Mouse (Mus musculus) mature B cell (primary cell): Measurements from ENCODE around the gene Dusp23.

Source experiments
- in situ Hi-C: fragments of 300-500 bp; cut with MboI; formaldehyde crosslinking; loops from 2 replicates; pipeline ENCODE4 v1.14.3; 2019

Dusp23 gene

DNA sequence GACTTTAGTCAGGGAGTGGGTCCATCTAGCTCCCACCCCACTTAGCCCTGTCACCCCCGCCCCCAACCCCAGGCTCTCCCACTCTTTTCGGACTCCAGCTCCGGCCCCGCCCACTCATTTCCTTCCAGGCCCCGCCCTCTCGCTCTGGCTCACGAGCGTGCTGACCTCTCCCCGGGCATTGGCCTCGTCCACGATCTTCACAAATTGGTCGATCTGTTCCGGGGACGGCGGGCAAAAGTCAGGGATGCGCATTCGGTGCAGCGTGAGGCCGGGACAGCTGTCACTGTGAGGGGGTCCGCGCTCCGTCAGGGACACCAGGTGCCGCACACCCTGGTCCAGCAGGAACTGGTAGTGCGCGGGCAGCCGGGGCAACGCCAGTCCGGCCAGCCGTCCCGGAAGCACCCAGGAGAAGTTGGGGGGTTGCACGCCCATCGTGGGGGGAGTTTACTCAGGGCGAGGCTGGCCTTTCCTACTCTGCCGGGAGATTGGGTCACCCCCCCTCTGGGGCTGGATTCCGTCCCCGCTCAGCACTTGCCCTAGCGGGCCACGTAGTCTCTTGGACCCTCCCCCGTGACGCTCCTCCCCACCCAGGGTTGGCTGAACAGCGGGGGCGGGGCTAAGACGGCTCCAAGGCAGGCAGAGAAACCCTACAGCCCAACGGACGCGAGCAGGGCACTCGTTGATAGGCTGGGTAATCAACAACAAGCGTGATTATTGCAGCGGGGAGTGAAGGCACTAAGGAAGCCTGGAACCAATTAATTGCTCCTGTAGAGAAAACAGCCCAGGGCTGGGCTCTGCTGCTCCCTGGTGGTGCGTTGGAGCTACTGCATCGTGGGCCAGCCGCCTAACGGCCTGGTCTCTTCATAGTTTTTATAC is at the start of gene Dusp23:
Gene Dusp23, minus strand, starts transcription at position 512 of the 876 bp plus-strand sequence.
- in situ Hi-C loops: loop anchor here (10.0 kb wide), 2 partner anchors 108 to 218 kb away; partner anchors contain the start of gene Cfap45

DNA sequence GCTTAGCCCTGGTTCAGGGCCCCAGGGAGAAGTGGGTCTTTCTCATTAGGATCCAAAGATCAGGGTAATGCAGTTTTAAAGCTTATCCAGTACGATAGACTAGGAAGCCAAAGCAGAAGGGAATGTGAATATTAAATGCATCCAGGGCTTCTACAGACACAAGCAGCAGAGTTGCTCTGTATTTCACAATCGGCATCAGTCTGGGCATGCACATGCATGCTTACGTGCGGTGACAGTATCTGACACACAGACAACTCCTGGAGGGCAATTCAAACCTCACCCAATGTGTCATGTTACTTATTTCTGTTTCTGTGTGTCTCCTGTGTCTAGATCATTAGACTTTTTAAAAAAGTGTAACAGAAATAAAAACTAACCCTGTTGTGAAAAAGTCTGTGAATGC is 48.0 kb upstream of the Dusp23 start:
- in situ Hi-C loops: no loop called here

DNA sequence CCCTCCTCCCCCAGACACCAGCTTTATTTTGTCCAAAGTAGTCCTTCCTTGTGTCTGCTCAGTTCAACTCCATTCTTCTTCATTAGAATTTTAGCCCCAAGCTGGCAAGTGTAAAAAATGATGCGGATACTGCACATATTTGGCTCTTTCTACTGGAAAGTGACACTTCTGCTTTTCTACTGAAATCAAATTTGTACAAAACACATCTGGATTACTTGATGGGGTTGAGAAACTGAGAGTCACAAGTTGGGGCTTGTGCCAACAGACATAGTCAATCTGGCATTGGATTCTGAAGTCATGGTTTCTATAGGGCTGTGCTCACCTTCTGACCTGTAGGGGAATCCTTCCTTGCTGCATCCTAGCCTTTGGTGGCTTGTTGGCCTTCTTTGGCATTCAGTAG is 38.0 kb upstream of the Dusp23 start:
- in situ Hi-C loops: no loop called here

DNA sequence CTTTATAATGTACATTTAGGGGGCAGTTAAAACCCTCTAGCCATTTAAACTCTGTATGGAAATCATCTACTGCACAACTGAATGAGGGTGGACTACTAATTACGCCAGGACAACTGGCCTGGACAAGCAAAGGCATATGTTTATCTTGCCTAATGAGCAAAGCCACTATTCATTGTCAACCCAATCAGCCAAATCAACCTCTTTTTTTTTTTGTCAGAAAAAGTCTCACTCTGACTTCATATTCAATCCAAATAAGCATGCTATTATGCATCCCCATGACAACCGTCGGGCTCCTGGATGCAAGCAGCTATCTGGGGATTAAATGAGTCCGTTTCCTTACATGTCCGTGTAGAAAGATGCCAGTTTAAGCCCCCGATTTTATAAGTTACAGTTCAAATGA is 34.8 kb upstream of the Dusp23 start:
- in situ Hi-C loops: no loop called here

DNA sequence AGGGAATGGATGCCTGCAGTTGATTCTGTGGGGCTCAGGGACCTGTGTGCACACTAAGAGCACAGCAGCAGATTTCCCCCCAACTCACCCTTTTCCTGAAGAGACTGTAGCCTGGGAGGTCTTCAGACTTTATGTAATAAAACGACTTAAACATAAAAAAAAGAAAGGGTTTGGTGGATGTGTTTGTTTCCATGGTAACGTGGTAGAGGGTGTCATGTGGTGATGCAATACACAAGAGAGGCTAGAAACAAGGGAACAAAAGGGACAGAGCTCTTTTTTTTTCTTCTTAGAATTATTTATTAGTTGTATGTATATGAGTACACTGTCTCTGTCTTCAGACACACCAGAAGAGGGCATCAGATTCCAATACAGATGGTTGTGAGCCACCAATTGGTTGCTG is 32.7 kb upstream of the Dusp23 start:
- in situ Hi-C loops: no loop called here

DNA sequence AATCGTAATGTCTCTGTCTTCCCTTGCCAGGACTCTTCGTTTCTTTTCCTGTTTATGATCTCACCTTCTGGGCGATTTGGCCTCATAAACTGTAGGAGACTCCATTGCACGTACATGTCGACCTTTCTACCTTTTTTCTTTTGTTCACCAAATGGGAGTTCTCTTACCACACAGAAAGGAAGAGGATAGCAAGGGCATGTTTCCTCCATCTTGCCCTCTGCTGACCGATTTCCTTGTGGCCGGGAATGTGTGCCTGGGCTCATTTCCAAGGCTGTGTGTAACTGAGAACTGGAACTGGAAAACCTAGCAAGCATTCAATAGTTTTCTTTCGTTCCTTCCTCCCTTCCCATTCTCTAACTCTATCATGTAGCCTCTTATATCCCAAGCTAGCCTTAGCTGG is 26.9 kb upstream of the Dusp23 start:
- in situ Hi-C loops: no loop called here

DNA sequence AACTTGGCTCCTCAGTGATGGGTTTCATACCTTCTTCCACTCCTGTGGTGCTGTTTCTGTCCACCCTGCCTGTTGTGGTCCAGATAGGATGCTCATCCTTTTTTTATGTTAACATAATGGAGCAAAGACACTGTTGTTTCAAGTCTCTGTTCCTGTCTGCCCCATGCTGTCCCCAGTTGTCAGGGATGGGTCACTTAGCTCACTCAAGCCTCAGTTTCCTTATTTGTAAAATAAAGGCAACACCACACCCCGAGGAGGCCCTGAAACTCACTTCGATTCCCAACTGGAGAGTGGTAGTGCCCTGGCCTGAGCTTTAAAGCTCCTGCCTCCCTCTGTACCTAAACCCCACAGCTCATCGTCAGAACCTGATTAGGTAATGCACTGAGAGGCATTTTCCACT is 24.5 kb upstream of the Dusp23 start:
- in situ Hi-C loops: no loop called here

DNA sequence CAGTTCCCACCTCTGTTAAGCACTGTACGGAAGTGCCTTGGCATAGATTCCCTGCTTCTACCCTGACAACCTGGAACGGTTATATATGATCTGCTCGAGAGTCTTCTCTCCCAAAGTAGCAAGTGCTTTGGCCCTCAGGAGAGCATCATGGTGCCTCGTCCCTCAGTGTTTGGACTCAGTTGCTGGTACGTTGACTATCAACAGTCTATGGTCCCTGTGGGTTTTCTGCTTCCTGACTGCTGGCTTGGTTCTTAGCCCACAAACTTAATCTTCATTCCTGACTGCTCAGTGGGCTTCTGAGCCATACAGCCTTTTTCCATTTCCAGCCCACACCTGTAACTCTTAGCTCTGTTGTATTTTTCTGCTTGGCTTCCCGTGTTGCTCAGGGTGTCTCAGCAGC is 21.1 kb upstream of the Dusp23 start:
- in situ Hi-C loops: no loop called here

DNA sequence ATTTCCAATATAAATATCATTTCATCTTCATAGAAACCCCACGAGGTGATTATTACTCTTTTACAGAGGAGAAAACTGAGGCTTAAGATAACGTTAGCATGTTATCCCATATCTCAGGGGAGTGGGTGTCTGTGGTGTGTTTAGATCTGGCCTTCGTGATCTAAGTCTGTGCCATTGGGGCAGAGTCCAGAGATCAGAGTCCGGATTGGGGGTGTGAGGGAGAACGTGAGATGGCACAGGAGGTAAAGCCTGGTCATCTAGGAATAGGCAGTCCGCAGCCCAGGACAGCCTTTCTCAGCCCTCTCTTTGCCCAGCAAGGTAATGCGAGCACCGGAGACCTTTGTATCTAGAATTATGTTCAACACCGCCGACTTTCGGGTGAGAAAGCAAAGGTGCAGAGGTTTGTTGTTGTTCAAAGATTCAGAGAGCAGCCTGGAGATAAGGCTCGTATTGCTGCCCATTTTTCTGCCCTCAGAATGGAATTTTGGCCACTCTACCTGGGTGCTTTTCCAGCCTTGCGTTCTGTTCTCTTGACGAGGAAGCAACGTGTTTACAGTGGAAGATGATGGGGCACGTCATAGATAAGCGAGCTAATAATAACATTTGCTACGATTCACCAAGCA is 19.4 kb upstream of the Dusp23 start:
- in situ Hi-C loops: no loop called here

DNA sequence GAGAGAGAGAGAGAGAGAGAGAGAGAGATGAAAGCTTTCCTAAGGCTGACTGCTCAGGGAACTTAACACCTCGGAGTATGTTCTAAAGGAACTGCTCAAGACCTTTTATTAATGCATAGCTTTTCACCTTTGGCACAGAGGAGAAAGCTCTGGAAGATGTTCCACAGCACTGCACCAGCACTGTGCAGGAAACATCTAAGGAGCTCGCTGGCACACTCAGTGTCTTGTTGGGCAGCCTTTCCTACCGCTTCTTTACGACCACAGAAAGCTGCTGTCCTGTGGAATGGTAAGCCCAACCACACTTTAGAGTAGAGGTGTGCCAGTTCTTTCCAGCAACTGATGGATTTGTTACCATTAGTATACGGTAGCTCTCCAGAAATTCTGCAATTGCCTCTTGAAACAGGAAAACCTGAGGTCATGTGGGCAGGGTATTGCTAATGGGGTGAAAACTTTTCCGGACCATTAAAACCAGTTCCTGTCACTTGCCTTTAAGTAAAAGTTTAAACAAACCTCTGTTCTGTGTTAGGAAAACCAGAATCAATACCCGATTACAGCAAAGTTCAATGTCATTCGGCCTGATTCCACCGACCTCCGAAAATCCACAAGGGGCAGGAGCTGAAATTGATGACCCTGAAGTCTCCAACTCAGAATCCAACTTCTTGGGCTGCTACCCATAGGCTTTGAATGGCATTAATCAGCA is 18.7 kb upstream of the Dusp23 start:
- in situ Hi-C loops: no loop called here

DNA sequence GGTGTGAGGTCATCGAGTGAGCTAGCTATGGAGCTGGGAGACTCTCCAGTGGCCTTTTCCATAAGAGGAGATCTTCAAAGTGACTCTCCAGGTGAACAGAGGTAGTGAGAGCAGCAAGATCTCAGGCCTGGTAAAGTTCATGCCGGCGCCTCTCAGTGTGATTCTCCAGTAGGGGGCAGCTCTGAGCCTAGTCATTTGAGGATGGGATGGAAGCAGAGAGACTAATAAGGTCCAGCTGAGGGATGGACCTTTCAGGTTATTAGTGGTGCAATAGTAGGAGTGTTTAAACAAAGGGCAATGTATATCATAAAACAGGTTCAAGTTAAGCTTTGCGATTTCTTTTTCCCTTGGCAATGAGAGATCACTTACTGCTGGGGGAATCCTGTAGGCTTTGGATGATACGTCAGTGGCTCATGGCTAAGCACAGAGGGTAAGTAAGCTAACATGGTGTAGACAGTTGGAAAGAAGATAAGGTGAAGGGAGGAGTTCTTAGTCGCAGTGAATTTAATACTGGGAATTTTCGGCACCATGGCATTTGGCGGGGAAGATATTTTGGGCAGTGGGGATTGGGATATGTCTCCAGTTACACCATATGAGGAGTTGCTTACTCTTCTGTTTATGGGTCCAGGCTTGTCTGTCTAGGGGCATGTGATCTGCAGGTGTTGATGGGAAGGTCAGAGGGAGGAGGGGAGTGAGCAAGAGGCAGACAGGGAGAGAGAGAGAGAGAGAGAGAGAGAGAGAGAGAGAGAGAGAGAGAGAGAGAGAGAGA is 17.9 kb upstream of the Dusp23 start:
- in situ Hi-C loops: no loop called here

DNA sequence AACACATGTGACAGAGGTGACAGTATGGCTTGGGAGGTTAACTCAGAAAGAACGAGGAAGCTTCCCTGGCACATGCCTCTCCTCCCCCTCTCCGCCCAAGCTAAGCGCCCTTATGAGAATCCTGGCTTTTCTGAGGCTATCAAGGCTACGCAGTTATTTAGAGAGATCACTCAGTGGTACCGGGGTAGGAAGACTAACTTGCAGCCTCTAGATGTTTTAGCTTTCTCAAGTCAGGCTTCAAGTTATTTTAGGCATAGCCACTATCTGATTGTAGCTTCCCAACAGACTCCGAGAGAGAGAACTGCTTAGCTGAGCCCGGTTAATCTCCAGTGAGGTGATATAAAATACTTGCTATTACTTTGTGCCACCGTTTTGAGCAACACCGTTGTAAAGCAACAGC is 16.6 kb upstream of the Dusp23 start:
- in situ Hi-C loops: no loop called here

DNA sequence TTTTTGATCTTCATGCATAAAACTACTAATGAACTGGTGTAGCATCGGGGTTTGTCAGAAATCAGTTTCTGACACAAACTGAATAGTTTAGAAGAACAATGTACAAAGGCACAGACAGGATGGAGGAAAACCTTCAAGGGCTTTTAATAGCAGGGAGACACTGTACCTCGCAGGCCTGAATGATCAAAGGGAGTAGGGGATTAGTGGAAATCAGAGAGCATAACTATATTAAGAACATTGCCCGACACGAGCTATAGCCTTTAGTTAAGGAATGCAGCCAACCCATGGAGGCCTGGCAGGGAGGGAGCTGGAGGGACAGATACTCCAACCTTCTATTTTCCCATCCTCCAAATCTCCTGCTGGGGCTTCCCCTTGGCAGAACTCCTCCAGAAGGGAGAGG is 14.5 kb upstream of the Dusp23 start:
- in situ Hi-C loops: no loop called here

DNA sequence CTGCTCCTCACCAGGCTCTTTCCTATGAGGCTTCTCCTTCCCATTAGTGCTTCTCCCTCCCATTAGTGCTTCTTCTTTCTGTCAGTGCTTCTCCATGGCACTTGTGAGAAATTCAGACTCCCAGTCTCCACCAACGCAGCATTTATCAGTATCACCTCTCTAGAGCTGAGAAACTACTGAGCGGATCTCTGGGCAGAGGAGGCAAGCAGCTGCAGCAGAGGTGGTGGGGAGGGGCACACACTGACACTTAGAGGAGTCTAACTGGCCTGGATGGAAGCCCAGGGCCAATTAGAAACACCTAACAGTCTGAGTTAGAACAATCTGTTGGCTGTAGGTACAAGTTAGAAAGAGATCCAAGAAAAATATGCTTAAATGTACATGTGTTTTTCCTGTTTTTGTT is 6.0 kb upstream of the Dusp23 start:
- in situ Hi-C loops: loop anchor here (10.0 kb wide), 2 partner anchors 114 to 224 kb away; partner anchors contain the start of gene Cfap45

DNA sequence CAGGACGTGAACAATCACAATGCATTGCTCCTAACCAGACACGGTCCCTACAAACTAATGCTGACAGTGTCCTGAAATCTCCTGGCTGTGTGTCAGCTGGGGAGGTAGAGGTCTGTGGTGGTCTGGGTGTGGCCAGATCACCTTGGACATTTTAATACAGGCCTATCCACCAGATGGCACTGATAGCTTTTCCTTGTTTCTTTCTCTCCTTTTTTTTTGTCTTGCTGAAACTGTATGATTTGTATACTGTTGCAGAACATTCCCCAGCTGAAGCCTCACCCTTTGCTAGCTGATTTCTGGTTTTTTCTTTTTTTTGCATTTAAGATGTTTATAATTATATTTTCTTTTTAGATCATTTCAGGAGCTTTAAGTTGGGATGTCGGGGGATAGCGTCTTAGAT is 5.0 kb upstream of the Dusp23 start:
- in situ Hi-C loops: loop anchor here (10.0 kb wide), 2 partner anchors 113 to 223 kb away; partner anchors contain the start of gene Cfap45

DNA sequence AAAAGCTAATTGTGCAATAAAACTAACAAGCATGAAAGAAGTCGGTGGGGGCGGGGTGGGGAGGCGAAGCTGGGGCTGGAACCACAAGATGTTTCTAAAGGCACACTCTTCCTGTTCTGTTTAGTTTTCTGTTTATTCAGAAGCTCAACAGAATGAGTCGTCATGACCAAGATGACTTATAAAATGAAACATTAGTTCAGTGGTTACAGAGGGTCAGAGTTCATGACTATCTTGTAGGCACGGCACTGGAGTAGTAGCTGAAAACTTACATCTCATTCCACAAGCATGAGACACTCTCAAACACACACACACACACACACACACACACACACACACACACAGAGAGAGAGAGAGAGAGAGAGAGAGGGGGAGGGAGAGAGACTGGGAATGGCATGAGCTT is 3.5 kb upstream of the Dusp23 start:
- in situ Hi-C loops: loop anchor here (10.0 kb wide), 2 partner anchors 111 to 221 kb away; partner anchors contain the start of gene Cfap45

DNA sequence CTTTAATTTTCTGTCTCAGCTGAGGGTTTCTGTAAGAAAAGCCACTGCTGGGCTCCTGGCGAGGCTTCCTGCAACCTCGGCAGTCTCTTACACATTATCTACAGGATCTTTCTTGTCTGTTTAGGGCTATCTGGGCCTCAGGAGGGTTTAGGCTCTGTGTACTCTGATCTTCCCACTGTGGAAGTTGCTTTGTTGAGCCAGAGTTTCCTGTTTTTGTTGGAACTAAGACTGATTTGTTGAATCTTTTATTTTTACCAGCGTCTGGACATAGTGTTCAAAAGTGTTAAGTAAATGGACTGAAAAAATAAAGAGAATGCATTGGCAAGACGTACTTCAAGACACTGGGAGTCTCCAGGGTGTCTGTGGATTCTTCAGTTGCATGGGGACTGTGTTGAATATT is 2.5 kb upstream of the Dusp23 start:
- in situ Hi-C loops: loop anchor here (10.0 kb wide), 2 partner anchors 110 to 220 kb away; partner anchors contain the start of gene Cfap45

DNA sequence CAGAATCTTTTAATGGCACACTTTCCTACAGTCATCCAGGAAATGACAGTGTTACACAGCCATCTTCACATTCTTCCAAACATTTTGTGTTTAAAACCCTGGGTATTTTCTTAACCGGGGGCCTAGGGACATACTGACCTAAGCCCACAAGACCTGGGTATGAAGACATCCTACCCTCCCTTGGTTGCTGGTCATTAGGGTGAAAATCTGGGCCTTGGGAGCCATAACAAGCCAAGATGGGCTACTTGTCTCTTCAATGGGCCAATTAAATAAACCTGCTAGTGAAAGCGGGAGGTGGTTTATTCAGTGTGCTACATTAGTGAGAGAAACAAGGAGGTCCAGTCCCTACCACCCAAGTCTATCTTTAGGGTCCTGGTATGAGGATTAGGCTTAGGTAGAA is 1.4 kb upstream of the Dusp23 start:
- in situ Hi-C loops: loop anchor here (10.0 kb wide), 2 partner anchors 109 to 219 kb away; partner anchors contain the start of gene Cfap45

DNA sequence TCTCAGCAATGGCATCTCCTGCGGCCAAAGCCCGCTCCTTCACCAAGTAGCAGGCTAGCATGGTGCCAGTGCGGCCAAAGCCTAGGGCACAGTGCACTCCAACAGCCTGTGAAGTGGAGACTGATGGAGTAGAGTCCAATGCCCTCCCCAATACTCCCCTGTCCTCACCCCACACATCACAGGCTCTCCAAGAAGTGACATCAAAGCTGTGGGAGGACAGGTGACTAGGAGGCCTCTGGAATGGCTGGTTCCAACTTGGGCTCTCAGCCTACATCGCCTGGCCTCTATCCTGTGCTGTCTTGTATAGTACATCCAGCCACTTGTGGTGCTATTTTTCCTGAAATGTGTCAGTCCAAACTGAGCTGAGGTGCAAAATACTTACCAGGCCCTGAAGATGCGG is 1.0 kb downstream of the Dusp23 start:
- in situ Hi-C loops: loop anchor here (10.0 kb wide), 2 partner anchors 107 to 217 kb away; partner anchors contain the start of gene Cfap45

DNA sequence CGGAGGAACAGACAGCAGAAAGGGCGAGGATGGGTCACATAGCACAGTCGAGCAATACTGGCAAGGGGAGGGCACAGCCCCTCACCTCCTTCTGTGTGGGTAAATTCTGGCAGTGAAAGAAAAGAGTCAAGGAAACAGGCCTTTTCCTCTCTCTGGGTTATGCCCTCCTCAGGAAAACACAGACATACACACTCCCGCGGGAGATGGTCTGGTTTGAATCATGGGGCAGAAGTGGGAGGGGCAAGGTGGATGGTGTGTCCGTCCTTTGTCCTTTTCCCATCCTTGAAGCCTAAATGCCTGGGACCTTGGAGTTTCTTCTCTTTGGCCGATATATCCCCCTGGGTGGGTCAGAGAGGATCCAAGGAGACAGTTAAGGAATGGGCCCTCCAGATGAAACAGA is 2.9 kb downstream of the Dusp23 start:
- in situ Hi-C loops: loop anchor here (10.0 kb wide), 2 partner anchors 105 to 215 kb away; partner anchors contain the start of gene Cfap45

DNA sequence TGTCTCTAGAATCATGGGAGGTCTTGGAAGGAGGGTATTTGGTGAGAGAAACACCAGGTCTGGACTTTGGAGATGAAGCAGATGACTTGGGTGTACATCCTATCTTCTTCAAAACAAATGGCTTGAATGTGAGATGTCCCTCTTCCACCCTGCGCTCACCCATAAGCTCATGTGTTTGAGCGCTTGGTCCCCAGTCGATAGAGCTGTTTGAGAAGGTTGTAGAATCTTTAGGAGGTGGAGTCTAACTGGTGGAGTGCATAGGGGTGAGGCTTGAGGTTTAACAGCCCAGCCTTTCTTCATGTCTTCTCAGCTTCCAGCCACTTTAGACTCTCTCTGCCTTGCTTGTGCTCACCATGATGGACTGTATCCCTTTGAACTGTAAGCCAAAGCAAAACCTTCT is 6.5 kb downstream of the Dusp23 start:
- in situ Hi-C loops: no loop called here
